Mouse (Mus musculus): ENCODE results near the gene Adamts6. TPM values are rescaled to one million over a fixed set of nuclear protein-coding genes. Genes with fewer than 3 reads are reported as not detected.

Gene Adamts6
- total RNA-seq, 2 experiments from 2014 or later, result 3.2 to 4.4 TPM

GRCm38 (mm10) chr13:104510766-104511165, 223.1 kb downstream of the Adamts6 start:
- peak in 1 of 2 experiments; percentile 34 for DNase-seq (ENCODE audit: low spot score in 2 of 2)

- no peak for DNase-seq (ENCODE audit: low spot score in 2 of 2)
Observed at GRCm38 (mm10) chr13:104515054-104515453, 227.4 kb downstream of the Adamts6 start.

- DNase-seq (ENCODE audit: low spot score in 2 of 2), result no peak
Observed at GRCm38 (mm10) chr13:104516146-104516545, 228.5 kb downstream of the Adamts6 start.

GRCm38 (mm10) chr13:104516766-104517364, 229.2 kb downstream of the Adamts6 start:
- no peak for DNase-seq (ENCODE audit: low spot score in 2 of 2)

GRCm38 (mm10) chr13:104517638-104518311, 230.1 kb downstream of the Adamts6 start:
- DNase-seq (ENCODE audit: low spot score in 2 of 2), result no peak

GRCm38 (mm10) chr13:104518312-104519005, 230.8 kb downstream of the Adamts6 start:
- peak; percentile 75 to 90 for DNase-seq (ENCODE audit: low spot score in 2 of 2)

- no peak for DNase-seq (ENCODE audit: low spot score in 2 of 2)
Observed at GRCm38 (mm10) chr13:104519006-104519695, 231.5 kb downstream of the Adamts6 start.

GRCm38 (mm10) chr13:104519981-104520380, 232.3 kb downstream of the Adamts6 start:
- DNase-seq (ENCODE audit: low spot score in 2 of 2), result no peak

- DNase-seq (ENCODE audit: low spot score in 2 of 2), result no peak
Observed at GRCm38 (mm10) chr13:104520461-104520860, 232.8 kb downstream of the Adamts6 start.

- no peak for DNase-seq (ENCODE audit: low spot score in 2 of 2)
Observed at GRCm38 (mm10) chr13:104521532-104521931, 233.9 kb downstream of the Adamts6 start.

GRCm38 (mm10) chr13:104525656-104526055, 238.0 kb downstream of the Adamts6 start:
- no peak for DNase-seq (ENCODE audit: low spot score in 2 of 2)

- DNase-seq (ENCODE audit: low spot score in 2 of 2), result no peak
Observed at GRCm38 (mm10) chr13:104529238-104529637, 241.6 kb downstream of the Adamts6 start.

- DNase-seq (ENCODE audit: low spot score in 2 of 2), result no peak
Observed at GRCm38 (mm10) chr13:104531841-104532240, 244.2 kb downstream of the Adamts6 start.

GRCm38 (mm10) chr13:104532723-104533122, 245.1 kb downstream of the Adamts6 start:
- DNase-seq (ENCODE audit: low spot score in 2 of 2), result no peak

GRCm38 (mm10) chr13:104533806-104534495, 246.3 kb downstream of the Adamts6 start:
- DNase-seq (ENCODE audit: low spot score in 2 of 2), result no peak

- no peak for DNase-seq (ENCODE audit: low spot score in 2 of 2)
Observed at GRCm38 (mm10) chr13:104540861-104541398, 253.3 kb downstream of the Adamts6 start.

GRCm38 (mm10) chr13:104542123-104542758, 254.6 kb downstream of the Adamts6 start:
- no peak for DNase-seq (ENCODE audit: low spot score in 2 of 2)

- no peak for DNase-seq (ENCODE audit: low spot score in 2 of 2)
Observed at GRCm38 (mm10) chr13:104542759-104543141, 255.1 kb downstream of the Adamts6 start.
